Mouse (Mus musculus) limb, embryonic 11.5 days (tissue): ENCODE results near the gene Hspb11. TPM values are rescaled to one million over a fixed set of nuclear protein-coding genes. Genes with fewer than 3 reads are reported as not detected.

ENCODE experiments used
- ATAC-seq: fragments of 200-750 bp; cut with Nextera tagmentation; 2 replicates; pipeline ENCODE4 v1.8.0; 2017; ENCODE audit warnings: low read depth; ENCODE audit not compliant: insufficient number of reproducible peaks, low FRiP score, low TSS enrichment
- DNase-seq: peaks from one replicate; pipeline ENCODE4 v3.0.0-alpha.2; 2015; ENCODE audit warnings: low spot score
- H3K27ac ChIP-seq: fragments of 300-500 bp; sonication (generic); replicated peaks from 2 replicates; pipeline ENCODE4 v1.5.1; 2014; ENCODE audit warnings: low read depth, mild to moderate bottlenecking, low read length
- H3K27me3 ChIP-seq: fragments of 300-500 bp; sonication (generic); 2 replicates; pipeline ENCODE4 v1.6.1; 2014; ENCODE audit warnings: mild to moderate bottlenecking, low read length, mixed read lengths; ENCODE audit not compliant: control insufficient read depth, insufficient read depth
- H3K36me3 ChIP-seq: fragments of 300-500 bp; sonication (generic); 2 replicates; pipeline ENCODE4 v1.6.1; 2014; ENCODE audit warnings: mild to moderate bottlenecking, low read length, moderate library complexity, mixed read lengths; ENCODE audit not compliant: control insufficient read depth, insufficient read depth
- H3K4me1 ChIP-seq: fragments of 300-500 bp; sonication (generic); 2 replicates; pipeline ENCODE4 v1.6.1; 2014; ENCODE audit warnings: low read length, mixed read lengths; ENCODE audit not compliant: control insufficient read depth, insufficient read depth
- H3K4me2 ChIP-seq: fragments of 300-500 bp; sonication (generic); 2 replicates; pipeline ENCODE4 v1.6.1; 2014; ENCODE audit warnings: low read depth, mild to moderate bottlenecking, moderate library complexity; ENCODE audit not compliant: severe bottlenecking
- H3K4me3 ChIP-seq: fragments of 300-500 bp; sonication (generic); 2 replicates; pipeline ENCODE4 v1.5.1; 2014; ENCODE audit warnings: low read depth, low read length
- H3K9ac ChIP-seq: fragments of 300-500 bp; sonication (generic); 2 replicates; pipeline ENCODE4 v1.6.1; 2014; ENCODE audit warnings: mild to moderate bottlenecking, low read length
- H3K9me3 ChIP-seq: fragments of 300-500 bp; sonication (generic); 2 replicates; pipeline ENCODE4 v1.6.1; 2016; ENCODE audit warnings: low read length; ENCODE audit not compliant: control insufficient read depth
- WGBS: fragments of 180-500 bp; shearing (Covaris S2); extraction: QIAGEN DNeasy Blood & Tissue Kit; methylation state at CpG from one replicate; pipeline ENCODE4 v1.1.7; 2014; 5-methylcytosine and 5-hydroxymethylcytosine counted together
- polyA plus RNA-seq: library from polyadenylated mRNA; unstranded; fragments of >200 nt; fragmentation: Nextera tagmentation; extraction: Ambion mirVana; gene quantifications from 2 replicates; pipeline ENCODE4 v1.2.1, GENCODE M21; 2014

The Hspb11 gene
- polyA plus RNA-seq, 1 experiment from 2014 or later = 34.0 TPM

DNA sequence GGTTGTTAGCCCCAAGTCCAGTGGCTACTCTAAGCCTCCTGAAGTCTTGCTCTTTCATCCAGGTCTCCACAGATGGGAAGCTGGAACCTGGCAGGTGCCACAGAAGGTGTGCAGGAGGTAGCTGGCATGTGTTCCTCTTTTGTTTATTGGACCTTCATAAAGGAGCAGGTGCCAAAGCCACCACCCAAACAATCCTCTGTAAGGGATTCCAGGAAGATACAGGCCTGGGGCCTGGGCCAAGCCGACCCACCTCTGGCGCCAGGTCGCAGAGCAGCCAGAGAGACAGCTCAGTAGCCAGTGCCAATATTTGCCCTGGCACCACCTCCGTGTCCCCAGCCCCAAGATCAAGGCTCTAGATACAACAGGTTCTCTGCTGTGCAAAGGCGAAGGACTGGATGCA is 31.9 kb upstream of the Hspb11 start:
- WGBS = 91% methylated on average over 5 of the region's 5 CpGs
- no peak overlapping the region for H3K4me3 ChIP-seq
- no peaks in the 10 kb centered on the region for H3K4me1 ChIP-seq
- H3K9ac ChIP-seq = no peak overlapping the region
- H3K27me3 ChIP-seq = no peaks in the 10 kb centered on the region
- no peak overlapping the region for H3K27ac ChIP-seq
- no peak for DNase-seq
- no peaks in the 10 kb centered on the region for H3K36me3 ChIP-seq
- ATAC-seq = no peak
- H3K4me2 ChIP-seq = no peak overlapping the region
- no peaks in the 10 kb centered on the region for H3K9me3 ChIP-seq

DNA sequence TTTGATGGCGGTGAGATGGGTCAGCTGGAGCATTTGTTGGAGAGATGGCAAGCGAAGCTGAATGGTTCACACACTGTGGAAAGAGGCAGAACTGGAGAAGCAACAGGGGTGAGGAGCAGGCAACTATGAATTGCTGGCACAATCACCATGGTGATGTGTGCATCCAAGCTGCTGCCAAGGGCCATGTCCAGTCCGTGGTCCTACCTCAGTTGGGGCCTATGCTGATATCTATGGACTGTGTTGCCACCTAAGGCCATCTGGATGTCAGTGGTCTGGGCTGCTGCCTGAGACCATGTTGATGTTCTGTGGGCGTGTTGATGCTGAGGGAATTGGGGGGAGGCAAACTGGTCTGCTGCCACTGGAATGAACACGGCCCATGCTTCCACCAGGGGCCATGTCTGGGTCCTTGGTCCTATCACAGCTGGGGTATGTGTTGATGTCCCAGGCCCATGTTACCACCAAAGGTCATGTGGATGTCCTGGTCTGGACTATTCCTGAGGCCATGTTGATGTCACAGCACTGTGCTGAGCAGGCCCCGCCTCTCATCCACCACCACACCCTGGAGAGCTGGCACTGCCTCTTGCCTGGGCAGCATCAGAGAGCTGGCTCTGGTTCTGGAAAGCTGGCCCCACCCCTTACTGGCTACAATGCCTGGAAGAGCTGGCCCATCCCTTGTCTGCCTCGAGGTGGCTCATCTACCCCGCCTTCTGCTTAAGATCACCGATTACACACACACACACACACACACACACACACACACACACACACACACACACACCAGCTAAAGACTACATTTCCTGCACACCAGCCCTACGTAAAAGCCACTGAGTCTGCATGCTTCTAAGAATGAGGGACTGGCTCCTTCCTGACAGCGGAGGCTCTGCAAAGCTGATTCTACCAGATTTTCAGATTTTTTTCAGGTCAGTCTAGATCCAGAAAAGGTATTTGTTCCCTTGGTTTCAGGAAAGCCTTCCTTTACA is 29.9 kb upstream of the Hspb11 start:
- H3K4me2 ChIP-seq = no peak overlapping the region
- H3K9ac ChIP-seq = no peak overlapping the region
- no peaks in the 10 kb centered on the region for H3K27me3 ChIP-seq
- ATAC-seq (no peak), DNase-seq (no peak)
- H3K4me3 ChIP-seq = no peak overlapping the region
- no peaks in the 10 kb centered on the region for H3K4me1 ChIP-seq
- WGBS = 81% methylated on average over 11 of the region's 11 CpGs
- no peaks in the 10 kb centered on the region for H3K9me3 ChIP-seq
- H3K36me3 ChIP-seq = no peaks in the 10 kb centered on the region
- no peak overlapping the region for H3K27ac ChIP-seq

DNA sequence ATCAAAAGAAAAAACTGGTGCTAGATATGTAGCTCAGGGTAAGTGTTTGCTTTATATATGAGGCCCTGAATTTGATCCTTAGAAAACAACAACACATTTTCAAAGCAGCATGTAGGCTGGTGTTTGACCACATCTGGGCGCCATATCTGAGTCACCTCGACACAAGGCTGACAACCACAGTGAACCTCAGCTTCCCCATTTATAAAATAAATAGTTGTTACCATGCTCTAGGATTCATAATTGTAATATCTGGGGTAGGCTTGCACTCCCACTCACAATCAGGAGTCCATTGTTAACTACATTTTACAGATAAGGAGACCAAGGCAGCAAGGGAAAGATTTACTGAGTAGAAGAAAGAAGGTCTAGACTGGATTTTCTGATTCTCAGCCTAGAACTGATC is 27.1 kb upstream of the Hspb11 start:
- Histone ChIP-seq H3K4me3 (no peak overlapping the region), H3K4me1 (no peaks in the 10 kb centered on the region), H3K9me3 (no peaks in the 10 kb centered on the region), H3K27ac (no peak overlapping the region), H3K9ac (no peak overlapping the region), H3K27me3 (no peaks in the 10 kb centered on the region), H3K36me3 (no peaks in the 10 kb centered on the region), H3K4me2 (no peak overlapping the region)
- DNase-seq (no peak), ATAC-seq (no peak)
- 78% methylated on average over 2 of the region's 2 CpGs for WGBS

DNA sequence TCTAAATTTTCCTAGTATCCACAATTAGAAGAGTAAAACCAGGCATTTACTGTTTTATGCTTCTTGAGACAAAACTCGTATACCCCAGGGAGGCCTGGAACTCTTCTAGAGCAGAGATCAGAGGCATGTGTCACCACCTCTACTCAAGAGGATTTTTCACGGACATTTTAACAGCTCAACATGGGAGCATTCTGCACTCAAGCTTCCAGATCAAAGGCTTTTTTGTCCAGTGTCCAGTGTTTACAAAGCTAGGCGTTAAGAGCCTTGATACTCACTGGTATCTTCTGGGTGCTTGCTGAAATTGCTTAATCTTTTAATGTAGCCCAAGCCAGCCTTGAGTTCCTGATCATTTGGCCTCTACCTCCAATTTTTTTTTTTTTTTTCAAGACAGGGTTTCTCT is 21.2 kb upstream of the Hspb11 start:
- Histone ChIP-seq H3K27ac (no peak overlapping the region), H3K9ac (no peak overlapping the region), H3K4me2 (no peak overlapping the region), H3K4me1 (no peaks in the 10 kb centered on the region), H3K9me3 (no peaks in the 10 kb centered on the region), H3K27me3 (no peaks in the 10 kb centered on the region), H3K36me3 (peaks cover 9% of the 10 kb centered on the region; the same call in 1 of the 2 replicates), H3K4me3 (no peak overlapping the region)
- DNase-seq (no peak), ATAC-seq (no peak)
- WGBS = 40% methylated on average over 3 of the region's 3 CpGs

DNA sequence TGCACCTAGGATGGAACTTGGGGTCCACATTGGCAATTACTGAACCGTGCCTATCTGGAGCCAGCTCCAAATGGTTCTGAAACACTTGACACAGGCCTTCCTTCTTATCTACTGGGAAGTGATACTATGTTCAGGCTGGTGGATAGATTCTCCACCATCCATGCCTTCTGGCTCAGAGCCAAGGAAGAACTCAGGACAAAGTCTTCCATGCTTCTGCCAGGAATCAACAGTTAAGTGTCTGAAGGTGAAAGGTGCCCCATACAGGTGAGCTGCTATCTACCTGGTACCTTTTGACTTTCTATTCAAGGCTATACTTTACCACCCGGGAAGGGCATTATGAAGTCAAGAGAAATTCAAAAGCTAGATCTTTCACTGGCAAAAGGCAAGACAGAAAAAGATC is 15.1 kb upstream of the Hspb11 start:
- no peak overlapping the region for H3K4me3 ChIP-seq
- 91% methylated on average over 2 of the region's 2 CpGs for WGBS
- no peak for DNase-seq
- H3K27ac ChIP-seq = no peak overlapping the region
- H3K4me1 ChIP-seq = no peaks in the 10 kb centered on the region
- no peaks in the 10 kb centered on the region for H3K27me3 ChIP-seq
- H3K36me3 ChIP-seq = peaks cover 15% of the 10 kb centered on the region
- no peak overlapping the region for H3K4me2 ChIP-seq
- H3K9ac ChIP-seq = no peak overlapping the region
- ATAC-seq = no peak
- H3K9me3 ChIP-seq = no peaks in the 10 kb centered on the region

DNA sequence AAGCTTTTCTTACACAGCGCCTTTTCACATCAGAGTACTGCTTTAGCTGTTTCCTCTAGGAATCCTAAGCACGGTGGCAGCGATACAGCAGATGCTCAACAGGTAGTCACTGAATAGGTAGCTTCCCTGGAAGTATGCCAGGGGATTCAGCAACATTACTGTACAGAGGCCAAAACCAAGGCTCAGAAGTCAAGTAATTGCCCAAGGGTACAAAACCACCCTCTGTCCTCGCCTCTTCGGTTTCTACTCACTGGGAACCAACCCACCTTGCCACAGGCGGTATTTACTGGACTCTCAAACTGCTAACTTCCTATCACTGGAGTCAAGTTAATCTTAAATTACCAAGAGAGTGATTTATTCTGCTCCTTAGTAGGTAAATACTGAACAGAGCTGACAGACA is 13.2 kb upstream of the Hspb11 start:
- H3K4me1 ChIP-seq = no peaks in the 10 kb centered on the region
- DNase-seq (no peak), ATAC-seq (no peak)
- H3K4me2 ChIP-seq = no peak overlapping the region
- no peak overlapping the region for H3K4me3 ChIP-seq
- H3K9me3 ChIP-seq = no peaks in the 10 kb centered on the region
- WGBS = 95% methylated on average over 6 of the region's 6 CpGs
- no peak overlapping the region for H3K9ac ChIP-seq
- H3K36me3 ChIP-seq = peaks cover 12% of the 10 kb centered on the region
- no peak overlapping the region for H3K27ac ChIP-seq
- no peaks in the 10 kb centered on the region for H3K27me3 ChIP-seq

DNA sequence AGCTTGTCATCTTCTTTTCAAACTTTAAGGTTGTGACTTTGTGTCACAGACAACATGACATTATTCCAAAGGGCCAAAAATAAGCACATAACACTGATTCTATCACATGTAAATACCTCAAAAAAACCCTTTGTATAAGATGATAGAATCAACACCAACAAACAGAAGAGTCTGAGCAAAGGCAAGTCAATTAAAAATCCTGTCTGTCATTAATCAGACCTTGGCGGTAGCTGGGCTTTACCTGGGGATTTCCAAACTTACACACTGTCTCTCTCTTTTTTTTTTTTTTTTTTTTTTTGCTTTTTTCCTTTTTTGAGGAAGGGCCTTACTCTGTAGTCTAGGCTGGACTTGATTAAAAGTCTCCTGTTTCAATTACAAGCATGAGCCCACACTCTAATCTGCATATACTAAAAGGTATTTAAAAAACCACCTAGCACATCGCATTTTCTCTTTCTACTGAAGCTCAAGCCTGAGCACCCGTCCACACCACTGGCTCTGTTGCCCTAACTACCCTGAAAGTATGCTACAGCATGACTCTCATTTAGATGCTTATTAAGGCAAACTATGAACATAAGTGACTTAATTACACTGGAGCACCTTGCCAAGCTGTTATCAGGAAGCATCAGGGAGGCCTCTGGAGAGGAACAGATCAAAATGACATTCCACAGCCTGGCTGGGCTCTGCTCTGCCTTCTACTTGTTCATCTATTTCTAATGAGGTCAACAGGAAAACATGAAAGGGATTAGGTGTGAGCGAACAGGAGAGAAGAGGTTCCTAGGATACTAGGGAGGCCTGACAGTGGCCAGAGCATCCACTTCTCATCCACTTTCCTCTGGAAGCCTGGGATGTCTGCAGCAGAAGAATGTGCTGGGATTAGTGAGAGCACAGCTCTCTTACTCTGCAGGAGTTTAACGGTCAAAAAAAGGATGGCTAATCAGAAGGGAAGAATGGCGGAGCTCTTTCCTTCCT is 9.7 kb upstream of the Hspb11 start:
- DNase-seq = no peak
- Histone ChIP-seq H3K27ac (no peak overlapping the region), H3K27me3 (no peaks in the 10 kb centered on the region), H3K4me2 (no peak overlapping the region), H3K36me3 (peaks cover 12% of the 10 kb centered on the region), H3K4me3 (no peak overlapping the region), H3K9me3 (no peaks in the 10 kb centered on the region), H3K4me1 (no peaks in the 10 kb centered on the region), H3K9ac (no peak overlapping the region)
- no peak for ATAC-seq
- 80% methylated on average over 6 of the region's 6 CpGs for WGBS

DNA sequence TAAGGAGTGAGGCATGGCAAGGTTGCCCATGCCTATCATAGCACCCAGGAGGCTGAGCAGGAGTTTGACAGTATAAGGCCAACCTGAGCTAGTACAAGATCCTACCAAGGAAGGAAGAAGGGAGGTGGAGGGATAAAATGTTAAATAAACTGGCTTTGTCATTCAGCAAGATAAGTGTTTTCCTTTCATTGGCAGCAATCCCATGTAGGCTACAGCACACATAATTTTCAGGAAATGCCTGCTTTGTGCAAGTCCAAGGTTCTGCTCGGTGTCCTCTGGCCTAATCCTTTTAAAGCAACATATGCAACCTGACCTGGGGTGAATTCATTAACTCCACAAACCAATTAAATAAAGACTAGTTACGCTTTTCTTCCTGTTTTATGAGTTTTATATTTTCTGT is 8.0 kb upstream of the Hspb11 start:
- peaks cover 3% of the 10 kb centered on the region; the same call in 1 of the 2 replicates for H3K4me1 ChIP-seq
- no peak overlapping the region for H3K4me3 ChIP-seq
- no peak overlapping the region for H3K27ac ChIP-seq
- H3K4me2 ChIP-seq = no peak overlapping the region
- DNase-seq = no peak
- no peaks in the 10 kb centered on the region for H3K9me3 ChIP-seq
- WGBS = 52% methylated on average over 2 of the region's 2 CpGs
- H3K27me3 ChIP-seq = no peaks in the 10 kb centered on the region
- peaks cover 2% of the 10 kb centered on the region; the same call in 1 of the 2 replicates for H3K36me3 ChIP-seq
- H3K9ac ChIP-seq = no peak overlapping the region
- no peak for ATAC-seq
